Mouse (Mus musculus): ENCODE measurements around the gene Ptprm. TPM values are rescaled to one million over a fixed set of nuclear protein-coding genes. Genes with fewer than 3 reads are reported as not detected.

The Ptprm gene
- polyA plus RNA-seq, 1 experiment from 2014 or later: 19.9 TPM

DNA sequence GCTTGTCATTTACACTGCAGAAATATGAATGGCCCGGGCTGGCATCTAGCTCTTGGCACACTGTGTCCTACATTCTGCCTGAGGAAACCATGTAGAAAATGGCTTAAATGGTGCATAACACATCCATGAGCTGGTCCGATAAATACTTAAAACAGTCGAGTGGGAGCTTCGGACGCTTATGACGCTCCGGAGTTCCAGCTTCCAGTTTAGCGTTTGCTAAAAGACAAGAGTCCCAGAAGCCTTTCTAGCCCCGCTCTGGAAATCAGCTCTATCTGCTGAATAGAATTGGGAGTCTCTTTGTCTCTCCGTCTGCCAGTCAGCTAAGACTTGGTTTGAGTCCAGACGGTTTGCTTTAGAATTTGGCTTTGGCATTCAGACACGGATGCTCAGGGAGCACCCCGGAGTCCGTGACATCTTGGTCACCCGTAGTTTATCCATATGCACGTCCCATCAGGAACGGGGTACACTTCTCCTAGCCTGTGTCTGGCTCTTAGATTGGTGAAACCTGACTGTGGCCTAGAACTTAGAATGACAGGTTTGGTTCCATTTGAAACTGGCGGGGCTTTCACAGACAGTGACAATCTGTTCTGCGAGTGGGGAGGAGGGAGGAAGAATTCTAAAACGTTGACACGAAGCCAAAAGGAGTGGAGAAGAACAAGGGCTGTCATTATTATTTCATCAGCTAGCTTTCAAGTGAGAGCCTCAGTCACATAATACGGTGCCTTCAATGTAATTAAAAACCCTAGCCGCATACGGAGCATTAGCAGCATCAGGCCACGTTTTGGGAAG lies 667.4 kb downstream of the Ptprm start:
- Histone ChIP-seq H3K27me3 (replicated peaks; ENCODE audit: control insufficient read depth, insufficient read depth, low read length) (no peaks in the 10 kb centered on the region), H3K36me3 (ENCODE audit: control insufficient read depth, insufficient read depth, low read length) (peaks cover 4% of the 10 kb centered on the region; the same call in 1 of the 2 replicates), H3K4me3 (ENCODE audit: low read length) (no peak overlapping the region), H3K9me3 (ENCODE audit: control insufficient read depth, low read length) (no peaks in the 10 kb centered on the region), H3K9ac (ENCODE audit: low read depth, low read length) (no peak overlapping the region), H3K4me1 (ENCODE audit: control insufficient read depth, insufficient read depth, low read depth, low read length) (peaks cover 10% of the 10 kb centered on the region), H3K27ac (ENCODE audit: low read depth, low read length) (peak overlapping the region; percentile 42), H3K4me2 (ENCODE audit: low read length) (0 out of 2 replicates have a peak overlapping the region, but pooled peaks have one; percentile 10)
- 47% methylated on average over 25 of the region's 25 CpGs for WGBS
- peak; percentile 79 for ATAC-seq

DNA sequence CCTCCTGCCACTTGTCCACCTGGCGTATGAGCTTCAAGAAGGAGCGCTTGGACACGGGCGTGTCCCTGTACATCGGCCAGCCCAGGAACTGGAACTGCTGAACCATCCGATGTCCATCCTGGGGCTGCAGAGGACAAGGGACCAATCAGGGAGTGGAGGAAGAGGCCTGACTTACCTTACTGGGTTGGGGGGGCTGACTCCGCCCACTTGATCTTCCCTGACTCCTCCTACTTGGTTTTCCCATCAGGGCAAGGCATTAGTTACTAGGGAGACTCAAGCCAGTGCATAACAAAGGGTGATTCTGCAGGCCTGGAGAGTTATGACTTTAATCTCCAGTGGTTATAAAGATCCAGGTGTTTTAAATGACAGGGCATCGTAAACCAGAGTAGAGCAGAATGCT lies 670.8 kb downstream of the Ptprm start:
- Histone ChIP-seq H3K4me1 (ENCODE audit: control insufficient read depth, insufficient read depth, low read depth, low read length) (peaks cover 10% of the 10 kb centered on the region), H3K9ac (ENCODE audit: low read depth, low read length) (no peak overlapping the region), H3K4me3 (ENCODE audit: low read length) (no peak overlapping the region), H3K4me2 (ENCODE audit: low read length) (no peak overlapping the region), H3K36me3 (ENCODE audit: control insufficient read depth, insufficient read depth, low read length) (peaks cover 4% of the 10 kb centered on the region; the same call in 1 of the 2 replicates), H3K27me3 (replicated peaks; ENCODE audit: control insufficient read depth, insufficient read depth, low read length) (no peaks in the 10 kb centered on the region), H3K27ac (ENCODE audit: low read depth, low read length) (no peak overlapping the region), H3K9me3 (ENCODE audit: control insufficient read depth, low read length) (no peaks in the 10 kb centered on the region)
- no peak for ATAC-seq
- WGBS: 84% methylated on average over 8 of the region's 8 CpGs

DNA sequence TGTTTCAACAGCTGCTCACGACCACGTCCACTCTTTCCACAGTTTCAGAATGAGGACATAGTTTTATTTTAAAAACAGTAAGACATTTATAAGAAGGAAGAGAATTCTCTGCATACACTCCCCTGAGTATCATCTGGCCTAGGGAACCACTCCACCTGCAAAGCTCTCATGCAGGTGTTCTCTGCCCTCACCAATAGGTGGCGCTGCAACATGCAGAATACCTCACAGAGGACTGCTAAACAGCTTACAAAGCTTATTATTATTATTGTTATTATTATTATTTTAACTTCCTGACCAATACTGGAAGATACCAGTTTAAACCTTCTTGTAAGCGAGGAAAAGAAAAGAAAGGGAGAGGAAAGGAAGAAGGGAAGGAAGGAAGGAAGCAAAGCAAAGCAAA lies 673.6 kb downstream of the Ptprm start:
- WGBS: 26% methylated on average over 4 of the region's 4 CpGs
- Histone ChIP-seq H3K4me1 (ENCODE audit: control insufficient read depth, insufficient read depth, low read depth, low read length) (no peaks in the 10 kb centered on the region), H3K27ac (ENCODE audit: low read depth, low read length) (no peak overlapping the region), H3K9ac (ENCODE audit: low read depth, low read length) (no peak overlapping the region), H3K27me3 (replicated peaks; ENCODE audit: control insufficient read depth, insufficient read depth, low read length) (no peaks in the 10 kb centered on the region), H3K4me3 (ENCODE audit: low read length) (no peak overlapping the region), H3K4me2 (ENCODE audit: low read length) (no peak overlapping the region), H3K36me3 (ENCODE audit: control insufficient read depth, insufficient read depth, low read length) (0 out of 2 replicates have a peak, but pooled peaks cover 2% of the 10 kb centered on the region), H3K9me3 (ENCODE audit: control insufficient read depth, low read length) (no peaks in the 10 kb centered on the region)
- ATAC-seq: peak; percentile 75; the same call in 1 of the 2 replicates

GRCm38 (mm10) chr17:66674667-66675066 lies 679.6 kb downstream of the Ptprm start:
- Histone ChIP-seq H3K9me3 (ENCODE audit: control insufficient read depth, low read length) (no peaks in the 10 kb centered on the region), H3K27me3 (replicated peaks; ENCODE audit: control insufficient read depth, insufficient read depth, low read length) (no peaks in the 10 kb centered on the region), H3K4me1 (ENCODE audit: control insufficient read depth, insufficient read depth, low read depth, low read length) (no peaks in the 10 kb centered on the region), H3K4me2 (ENCODE audit: low read length) (no peak overlapping the region), H3K9ac (ENCODE audit: low read depth, low read length) (no peak overlapping the region), H3K27ac (ENCODE audit: low read depth, low read length) (no peak overlapping the region), H3K4me3 (ENCODE audit: low read length) (no peak overlapping the region), H3K36me3 (ENCODE audit: control insufficient read depth, insufficient read depth, low read length) (no peaks in the 10 kb centered on the region)
- ATAC-seq: no peak
- WGBS: 58% methylated on average over 2 of the region's 2 CpGs

DNA sequence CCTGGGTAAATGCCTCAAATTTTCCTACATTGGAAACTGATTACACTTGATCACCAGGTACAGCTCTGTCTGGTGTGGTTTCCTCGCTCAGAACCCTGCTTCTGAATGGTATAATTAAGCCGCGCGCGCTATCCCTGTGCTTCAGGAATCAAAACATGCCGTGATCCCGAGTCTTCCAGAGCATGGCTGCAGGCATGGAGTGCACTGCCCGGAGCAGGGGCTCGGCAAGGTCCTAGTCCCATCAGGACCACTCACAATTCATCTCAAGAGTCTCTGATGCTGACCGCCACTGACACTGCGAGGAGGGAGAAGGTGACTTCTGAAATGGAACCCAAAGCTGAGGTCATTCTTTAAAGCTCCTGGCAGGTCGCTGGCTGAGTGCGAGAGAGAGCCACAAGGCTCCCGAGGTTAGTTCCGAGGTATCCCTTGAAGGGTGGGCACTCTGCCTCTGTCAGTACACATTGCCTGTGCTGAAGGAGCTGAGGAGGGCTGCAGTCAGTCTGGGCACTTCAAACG lies 682.5 kb downstream of the Ptprm start:
- Histone ChIP-seq H3K4me1 (ENCODE audit: control insufficient read depth, insufficient read depth, low read depth, low read length) (no peaks in the 10 kb centered on the region), H3K4me2 (ENCODE audit: low read length) (no peak overlapping the region), H3K9me3 (ENCODE audit: control insufficient read depth, low read length) (no peaks in the 10 kb centered on the region), H3K4me3 (ENCODE audit: low read length) (no peak overlapping the region), H3K27me3 (replicated peaks; ENCODE audit: control insufficient read depth, insufficient read depth, low read length) (no peaks in the 10 kb centered on the region), H3K36me3 (ENCODE audit: control insufficient read depth, insufficient read depth, low read length) (no peaks in the 10 kb centered on the region), H3K9ac (ENCODE audit: low read depth, low read length) (no peak overlapping the region), H3K27ac (ENCODE audit: low read depth, low read length) (no peak overlapping the region)
- no peak for ATAC-seq
- 78% methylated on average over 16 of the region's 16 CpGs for WGBS

GRCm38 (mm10) chr17:66671287-66671686 lies 683.0 kb downstream of the Ptprm start:
- H3K27ac ChIP-seq (ENCODE audit: low read depth, low read length): no peak overlapping the region
- H3K4me3 ChIP-seq (ENCODE audit: low read length): no peak overlapping the region
- WGBS: 49% methylated on average over 8 of the region's 8 CpGs
- H3K36me3 ChIP-seq (ENCODE audit: control insufficient read depth, insufficient read depth, low read length): no peaks in the 10 kb centered on the region
- no peaks in the 10 kb centered on the region for H3K27me3 ChIP-seq (replicated peaks; ENCODE audit: control insufficient read depth, insufficient read depth, low read length)
- H3K4me2 ChIP-seq (ENCODE audit: low read length): no peak overlapping the region
- no peaks in the 10 kb centered on the region for H3K9me3 ChIP-seq (ENCODE audit: control insufficient read depth, low read length)
- ATAC-seq: no peak
- no peaks in the 10 kb centered on the region for H3K4me1 ChIP-seq (ENCODE audit: control insufficient read depth, insufficient read depth, low read depth, low read length)
- no peak overlapping the region for H3K9ac ChIP-seq (ENCODE audit: low read depth, low read length)

DNA sequence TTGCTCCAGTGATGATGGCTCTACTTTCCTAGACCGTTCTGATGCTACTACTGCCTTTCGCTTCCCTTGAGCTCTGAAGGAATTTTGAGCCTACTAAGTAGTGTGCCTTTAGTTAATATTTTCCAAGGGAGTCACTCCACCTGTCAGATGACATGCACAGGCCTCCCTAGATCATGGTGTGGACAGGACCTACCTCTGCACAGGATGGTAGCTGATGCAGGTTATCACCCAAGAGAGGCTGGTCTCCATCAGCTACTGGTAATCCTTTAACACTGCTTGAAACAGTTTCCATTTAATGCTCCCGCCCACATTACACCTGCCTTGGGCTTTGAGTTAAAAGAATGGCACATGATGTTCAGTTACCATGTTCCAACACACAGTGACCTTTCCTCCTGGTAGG lies 688.5 kb downstream of the Ptprm start:
- H3K4me3 ChIP-seq (ENCODE audit: low read length): no peak overlapping the region
- no peaks in the 10 kb centered on the region for H3K27me3 ChIP-seq (replicated peaks; ENCODE audit: control insufficient read depth, insufficient read depth, low read length)
- H3K4me2 ChIP-seq (ENCODE audit: low read length): no peak overlapping the region
- no peak overlapping the region for H3K9ac ChIP-seq (ENCODE audit: low read depth, low read length)
- no peaks in the 10 kb centered on the region for H3K36me3 ChIP-seq (ENCODE audit: control insufficient read depth, insufficient read depth, low read length)
- H3K4me1 ChIP-seq (ENCODE audit: control insufficient read depth, insufficient read depth, low read depth, low read length): no peaks in the 10 kb centered on the region
- WGBS: 93% methylated on average over 3 of the region's 3 CpGs
- no peak overlapping the region for H3K27ac ChIP-seq (ENCODE audit: low read depth, low read length)
- no peaks in the 10 kb centered on the region for H3K9me3 ChIP-seq (ENCODE audit: control insufficient read depth, low read length)
- ATAC-seq: no peak

DNA sequence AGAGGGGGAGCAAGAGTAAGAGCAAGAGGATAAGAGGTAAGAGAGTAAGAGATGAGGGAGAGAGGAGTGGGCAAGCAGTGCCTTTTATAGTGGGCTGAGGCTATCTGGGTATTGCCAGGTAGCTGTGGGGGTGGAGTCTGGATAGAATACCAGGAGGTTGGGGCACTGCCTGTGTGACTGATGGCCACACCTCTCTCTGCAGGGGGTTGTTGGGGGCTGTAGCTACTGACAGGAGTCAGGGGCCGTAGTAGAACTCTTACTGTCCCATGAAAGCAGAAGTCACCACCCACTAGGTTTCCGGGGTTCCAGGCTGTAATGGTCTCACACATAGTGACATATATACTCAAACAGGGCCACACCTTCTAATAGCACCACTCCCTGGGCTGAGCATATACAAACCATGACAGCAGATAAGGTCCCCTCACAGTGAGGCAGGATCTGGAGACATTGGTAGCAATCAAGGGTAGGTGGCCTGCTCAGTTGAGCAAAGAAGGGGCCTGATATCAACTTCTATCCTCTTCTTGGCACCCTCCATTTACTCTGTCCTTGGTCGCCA lies 689.0 kb downstream of the Ptprm start:
- WGBS: 84% methylated on average over 3 of the region's 3 CpGs

DNA sequence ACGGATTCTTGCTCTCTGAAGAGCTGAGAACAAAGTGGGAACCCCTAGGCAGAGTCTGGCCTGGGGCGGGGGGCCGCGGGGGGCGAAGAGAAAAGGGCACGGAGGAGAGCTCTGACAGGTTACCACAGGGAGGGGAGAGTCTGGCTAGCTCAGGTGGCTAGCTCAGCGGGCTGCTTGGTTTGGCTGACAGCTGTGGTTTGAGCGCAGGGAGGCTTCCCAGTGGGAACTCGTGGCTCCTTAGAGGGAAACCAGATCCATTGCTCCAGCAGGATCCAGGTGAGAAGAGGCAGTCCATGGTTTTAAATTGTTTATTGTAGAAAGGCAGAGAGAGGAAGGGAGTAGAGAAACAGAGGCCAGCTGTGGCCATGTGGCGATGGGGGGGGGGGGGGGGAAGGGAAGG lies 689.5 kb downstream of the Ptprm start:
- ATAC-seq: no peak
- no peak overlapping the region for H3K9ac ChIP-seq (ENCODE audit: low read depth, low read length)
- WGBS: 56% methylated on average over 10 of the region's 10 CpGs

More for the DNA sequence above, 689.0 kb downstream of the Ptprm start:
- no peak overlapping the region for H3K9ac ChIP-seq (ENCODE audit: low read depth, low read length)
- H3K4me1 ChIP-seq (ENCODE audit: control insufficient read depth, insufficient read depth, low read depth, low read length): no peaks in the 10 kb centered on the region
- no peaks in the 10 kb centered on the region for H3K9me3 ChIP-seq (ENCODE audit: control insufficient read depth, low read length)
- no peak overlapping the region for H3K4me3 ChIP-seq (ENCODE audit: low read length)
- H3K4me2 ChIP-seq (ENCODE audit: low read length): no peak overlapping the region
- 0 out of 2 replicates have a peak, but pooled peaks cover 2% of the 10 kb centered on the region for H3K36me3 ChIP-seq (ENCODE audit: control insufficient read depth, insufficient read depth, low read length)
- no peaks in the 10 kb centered on the region for H3K27me3 ChIP-seq (replicated peaks; ENCODE audit: control insufficient read depth, insufficient read depth, low read length)
- ATAC-seq: no peak
- H3K27ac ChIP-seq (ENCODE audit: low read depth, low read length): no peak overlapping the region

More for the DNA sequence above, 689.5 kb downstream of the Ptprm start:
- Histone ChIP-seq H3K27ac (ENCODE audit: low read depth, low read length) (no peak overlapping the region), H3K4me3 (ENCODE audit: low read length) (no peak overlapping the region), H3K27me3 (replicated peaks; ENCODE audit: control insufficient read depth, insufficient read depth, low read length) (no peaks in the 10 kb centered on the region), H3K36me3 (ENCODE audit: control insufficient read depth, insufficient read depth, low read length) (0 out of 2 replicates have a peak, but pooled peaks cover 2% of the 10 kb centered on the region), H3K4me1 (ENCODE audit: control insufficient read depth, insufficient read depth, low read depth, low read length) (no peaks in the 10 kb centered on the region), H3K9me3 (ENCODE audit: control insufficient read depth, low read length) (no peaks in the 10 kb centered on the region), H3K4me2 (ENCODE audit: low read length) (no peak overlapping the region)

All from hindbrain, embryonic 16.5 days (tissue).